Mouse (Mus musculus): ENCODE data around the gene Ndufa6. TPM values are rescaled to one million over a fixed set of nuclear protein-coding genes. Genes with fewer than 3 reads are reported as not detected.

Ndufa6 gene
- polyA plus RNA-seq, 1 experiment from 2014 or later: 297 TPM

DNA sequence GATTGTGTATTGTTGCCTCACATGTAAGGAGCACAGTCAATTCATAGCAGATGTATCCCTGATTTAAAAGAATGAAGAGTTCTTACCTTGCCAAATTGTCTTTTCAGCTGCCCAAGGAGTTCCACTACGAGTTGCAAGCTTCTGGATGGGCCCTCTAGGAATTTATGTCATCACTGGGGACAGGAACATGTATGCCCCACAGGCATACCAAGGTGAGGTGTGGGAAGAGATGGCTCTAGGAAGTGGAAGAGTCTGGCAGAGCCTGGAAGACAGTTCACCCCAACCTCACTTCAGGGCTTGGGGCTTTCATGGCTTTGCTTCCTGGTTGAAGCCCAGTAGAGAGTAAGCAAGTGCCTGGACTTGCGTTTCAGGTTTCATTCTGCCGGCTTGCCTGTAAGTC, 45.7 kb downstream of the Ndufa6 start:
- Histone ChIP-seq H3K4me3 (replicated peaks; ENCODE audit: low read length) (no peak overlapping the region), H3K4me1 (replicated peaks; ENCODE audit: control insufficient read depth, insufficient read depth, low read length) (no peaks in the 10 kb centered on the region), H3K27me3 (replicated peaks; ENCODE audit: control insufficient read depth, insufficient read depth, low read length) (no peaks in the 10 kb centered on the region), H3K9me3 (ENCODE audit: control insufficient read depth, low read length) (no peaks in the 10 kb centered on the region), H3K27ac (ENCODE audit: low read length) (no peak overlapping the region), H3K36me3 (ENCODE audit: control insufficient read depth, insufficient read depth) (no peaks in the 10 kb centered on the region), H3K4me2 (ENCODE audit: low read length) (no peak overlapping the region), H3K9ac (replicated peaks; ENCODE audit: low read depth, low read length) (no peak overlapping the region)
- ATAC-seq: no peak
- 85% methylated on average over 3 of the region's 3 CpGs for WGBS

DNA sequence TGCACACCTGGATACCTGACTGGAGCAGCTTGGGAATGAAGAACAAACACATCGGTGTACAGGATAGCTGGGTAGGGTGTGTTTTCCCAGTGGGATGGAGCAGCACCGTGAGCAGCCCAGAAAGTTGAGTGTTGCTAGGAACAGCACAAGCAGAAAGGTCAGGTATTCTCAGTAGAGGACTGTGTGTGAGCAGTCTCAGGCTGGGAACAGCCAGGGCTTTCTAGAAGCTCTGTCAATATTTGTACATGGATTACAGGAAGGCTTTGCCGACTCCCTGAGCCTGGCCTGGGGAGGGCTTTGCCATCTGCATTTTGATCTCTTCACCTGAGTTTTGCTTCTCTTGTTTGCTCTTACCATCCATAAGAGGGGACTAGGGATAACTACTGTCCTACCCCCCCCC, 47.0 kb downstream of the Ndufa6 start:
- no peak overlapping the region for H3K27ac ChIP-seq (ENCODE audit: low read length)
- WGBS: 79% methylated on average over 3 of the region's 3 CpGs

More for the DNA sequence above, 47.0 kb downstream of the Ndufa6 start:
- Histone ChIP-seq H3K27me3 (replicated peaks; ENCODE audit: control insufficient read depth, insufficient read depth, low read length) (no peaks in the 10 kb centered on the region), H3K4me3 (replicated peaks; ENCODE audit: low read length) (no peak overlapping the region), H3K4me1 (replicated peaks; ENCODE audit: control insufficient read depth, insufficient read depth, low read length) (no peaks in the 10 kb centered on the region), H3K36me3 (ENCODE audit: control insufficient read depth, insufficient read depth) (no peaks in the 10 kb centered on the region), H3K9ac (replicated peaks; ENCODE audit: low read depth, low read length) (no peak overlapping the region), H3K4me2 (ENCODE audit: low read length) (no peak overlapping the region), H3K9me3 (ENCODE audit: control insufficient read depth, low read length) (no peaks in the 10 kb centered on the region)
- ATAC-seq: no peak

Small RNA genes lying within 50 kb of the gene (microRNA-seq; reads per million reads assigned to microRNA genes)
- gene Mir7684: not detected

Other genes starting within 250 kb of the Ndufa6 start
- 16.2 and 16.3 TPM in 2 replicates for gene Ccdc134, start 226.4 kb downstream of the Ndufa6 start, polyA plus RNA-seq (2015; fragmentation: Nextera tagmentation; extraction: Ambion mirVana)
- gene Srebf2, start 207.1 kb downstream of the Ndufa6 start, polyA plus RNA-seq (2015; fragmentation: Nextera tagmentation; extraction: Ambion mirVana): 229 and 232 TPM in 2 replicates
- 0.66 and 0.70 TPM in 2 replicates for gene Shisa8, start 141.5 kb downstream of the Ndufa6 start, polyA plus RNA-seq (2015; fragmentation: Nextera tagmentation; extraction: Ambion mirVana)
- 0.10 and 0.25 TPM in 2 replicates for gene Tnfrsf13c, start 130.0 kb downstream of the Ndufa6 start, polyA plus RNA-seq (2015; fragmentation: Nextera tagmentation; extraction: Ambion mirVana)
- gene Cenpm, start 109.6 kb downstream of the Ndufa6 start, polyA plus RNA-seq (2015; fragmentation: Nextera tagmentation; extraction: Ambion mirVana): 29.8 and 34.6 TPM in 2 replicates
- 17.0 and 18.6 TPM in 2 replicates for gene 1500009C09Rik, start 101.9 kb downstream of the Ndufa6 start, polyA plus RNA-seq (2015; fragmentation: Nextera tagmentation; extraction: Ambion mirVana)
- 427 TPM in 2 replicates for gene Sept3, start 79.4 kb downstream of the Ndufa6 start, polyA plus RNA-seq (2015; fragmentation: Nextera tagmentation; extraction: Ambion mirVana)
- gene Wbp2nl, start 55.4 kb downstream of the Ndufa6 start, polyA plus RNA-seq (2015; fragmentation: Nextera tagmentation; extraction: Ambion mirVana): 0.15 TPM in 1 of 2 replicates, not detected in the other
- gene Naga, start 15.4 kb downstream of the Ndufa6 start, polyA plus RNA-seq (2015; fragmentation: Nextera tagmentation; extraction: Ambion mirVana): 23.4 and 26.1 TPM in 2 replicates
- gene Pheta2, start 15.4 kb downstream of the Ndufa6 start, polyA plus RNA-seq (2015; fragmentation: Nextera tagmentation; extraction: Ambion mirVana): 2.0 TPM in 2 replicates
- gene Smdt1, start 15.4 kb downstream of the Ndufa6 start, polyA plus RNA-seq (2015; fragmentation: Nextera tagmentation; extraction: Ambion mirVana): 269 and 282 TPM in 2 replicates
- 1.1 and 1.4 TPM in 2 replicates for gene Cyp2d22, start 25.9 kb upstream of the Ndufa6 start, polyA plus RNA-seq (2015; fragmentation: Nextera tagmentation; extraction: Ambion mirVana)
- not detected in 2 replicates for gene Cyp2d11, start 39.7 kb upstream of the Ndufa6 start, polyA plus RNA-seq (2015; fragmentation: Nextera tagmentation; extraction: Ambion mirVana)
- gene Cyp2d10, start 52.9 kb upstream of the Ndufa6 start, polyA plus RNA-seq (2015; fragmentation: Nextera tagmentation; extraction: Ambion mirVana): not detected in 2 replicates
- gene Cyp2d9, start 79.1 kb upstream of the Ndufa6 start, polyA plus RNA-seq (2015; fragmentation: Nextera tagmentation; extraction: Ambion mirVana): not detected in 2 replicates
- not detected in 2 replicates for gene Cyp2d12, start 200.8 kb upstream of the Ndufa6 start, polyA plus RNA-seq (2015; fragmentation: Nextera tagmentation; extraction: Ambion mirVana)